Mouse (Mus musculus): ENCODE data around the gene Abcc8. TPM values are rescaled to one million over a fixed set of nuclear protein-coding genes. Genes with fewer than 3 reads are reported as not detected.

Abcc8 gene
- polyA plus RNA-seq, 1 experiment from 2014 or later = 7.6 TPM

- no peaks in the 10 kb centered on the region for H3K9me3 ChIP-seq
- H3K27ac ChIP-seq = no peak overlapping the region
- no peak overlapping the region for H3K4me3 ChIP-seq (replicated peaks)
- no peak overlapping the region for H3K9ac ChIP-seq
- H3K4me1 ChIP-seq (replicated peaks) = 0 out of 2 replicates have a peak, but pooled peaks cover 3% of the 10 kb centered on the region
- no peak overlapping the region for H3K4me2 ChIP-seq (replicated peaks)
- no peaks in the 10 kb centered on the region for H3K36me3 ChIP-seq
- 65% methylated on average over 6 of the region's 6 CpGs for WGBS
- no peak for ATAC-seq
- H3K27me3 ChIP-seq (replicated peaks) = no peaks in the 10 kb centered on the region
These were observed 55.4 kb downstream of the Abcc8 start for GRCm38 (mm10) chr7:46124460-46124859.

DNA sequence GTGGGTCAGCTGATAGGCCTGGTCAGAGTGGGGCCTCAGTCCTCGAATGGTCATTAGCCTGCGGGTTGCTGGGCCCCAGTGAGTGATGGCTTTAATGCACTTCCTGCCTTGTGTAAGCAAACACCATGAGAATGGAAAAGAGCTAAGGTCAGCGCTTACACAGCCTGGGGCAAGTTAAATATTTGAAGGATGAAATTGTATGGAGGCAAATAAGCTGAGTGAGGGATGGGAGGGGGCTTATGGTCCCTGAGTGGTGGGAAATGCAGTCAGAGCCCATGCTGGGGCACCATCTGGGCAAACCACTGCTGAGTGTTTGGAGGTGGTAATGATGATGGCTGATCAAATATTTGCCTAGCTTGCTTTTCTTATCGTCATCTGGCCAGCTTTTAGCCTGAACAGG lies 56.9 kb downstream of the Abcc8 start:
- 15% methylated on average over 4 of the region's 4 CpGs for WGBS
- Histone ChIP-seq H3K36me3 (no peaks in the 10 kb centered on the region), H3K4me1 (replicated peaks) (0 out of 2 replicates have a peak, but pooled peaks cover 3% of the 10 kb centered on the region), H3K4me3 (replicated peaks) (no peak overlapping the region), H3K27ac (peak overlapping the region; percentile 34; the same call in 1 of the 2 replicates), H3K4me2 (replicated peaks) (no peak overlapping the region), H3K9ac (no peak overlapping the region), H3K9me3 (no peaks in the 10 kb centered on the region), H3K27me3 (replicated peaks) (no peaks in the 10 kb centered on the region)
- peak; percentile 81 for ATAC-seq

- no peak overlapping the region for H3K4me3 ChIP-seq (replicated peaks)
- no peaks in the 10 kb centered on the region for H3K27me3 ChIP-seq (replicated peaks)
- H3K9ac ChIP-seq = no peak overlapping the region
- 93% methylated on average over 16 of the region's 16 CpGs for WGBS
- H3K27ac ChIP-seq = no peak overlapping the region
- H3K9me3 ChIP-seq = no peaks in the 10 kb centered on the region
- no peaks in the 10 kb centered on the region for H3K36me3 ChIP-seq
- ATAC-seq = no peak
- H3K4me2 ChIP-seq (replicated peaks) = no peak overlapping the region
- no peaks in the 10 kb centered on the region for H3K4me1 ChIP-seq (replicated peaks)
These were observed 62.8 kb downstream of the Abcc8 start for GRCm38 (mm10) chr7:46117035-46117434.

GRCm38 (mm10) chr7:46116118-46116581 lies 63.7 kb downstream of the Abcc8 start:
- 56% methylated on average over 10 of the region's 10 CpGs for WGBS
- no peak for ATAC-seq
- no peak overlapping the region for H3K9ac ChIP-seq
- H3K4me2 ChIP-seq (replicated peaks) = no peak overlapping the region
- no peaks in the 10 kb centered on the region for H3K27me3 ChIP-seq (replicated peaks)
- no peak overlapping the region for H3K4me3 ChIP-seq (replicated peaks)
- H3K9me3 ChIP-seq = no peaks in the 10 kb centered on the region
- no peaks in the 10 kb centered on the region for H3K4me1 ChIP-seq (replicated peaks)
- no peaks in the 10 kb centered on the region for H3K36me3 ChIP-seq
- H3K27ac ChIP-seq = no peak overlapping the region

DNA sequence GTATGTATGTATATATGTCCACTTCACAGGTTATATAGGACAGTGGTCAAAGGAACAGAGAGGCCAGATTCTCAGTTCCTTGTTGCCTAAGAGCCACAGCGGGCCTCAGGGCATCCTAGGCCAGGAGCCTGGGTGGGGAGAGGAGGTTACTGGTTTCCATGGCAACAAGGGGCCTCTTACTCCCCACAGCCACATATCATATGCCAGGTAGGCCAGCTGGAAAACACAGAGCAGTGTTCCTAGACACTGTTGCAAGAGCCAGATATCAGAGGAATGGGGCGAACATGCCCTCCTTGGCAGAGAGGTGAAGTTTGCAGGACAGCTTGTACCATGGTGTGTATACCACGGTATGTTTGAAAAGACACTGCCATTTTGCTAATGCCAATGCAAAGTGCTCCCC lies 66.4 kb downstream of the Abcc8 start:
- Histone ChIP-seq H3K4me3 (replicated peaks) (no peak overlapping the region), H3K4me2 (replicated peaks) (no peak overlapping the region), H3K27me3 (replicated peaks) (no peaks in the 10 kb centered on the region), H3K27ac (no peak overlapping the region), H3K9ac (no peak overlapping the region), H3K9me3 (no peaks in the 10 kb centered on the region), H3K36me3 (no peaks in the 10 kb centered on the region), H3K4me1 (replicated peaks) (no peaks in the 10 kb centered on the region)
- WGBS = 45% methylated on average over 3 of the region's 3 CpGs
- peak; percentile 64 for ATAC-seq

GRCm38 (mm10) chr7:46111938-46112337 lies 67.9 kb downstream of the Abcc8 start:
- H3K27me3 ChIP-seq (replicated peaks) = no peaks in the 10 kb centered on the region
- H3K36me3 ChIP-seq = no peaks in the 10 kb centered on the region
- ATAC-seq = no peak
- no peak overlapping the region for H3K9ac ChIP-seq
- no peaks in the 10 kb centered on the region for H3K4me1 ChIP-seq (replicated peaks)
- H3K9me3 ChIP-seq = no peaks in the 10 kb centered on the region
- 74% methylated on average over 6 of the region's 6 CpGs for WGBS
- H3K4me2 ChIP-seq (replicated peaks) = no peak overlapping the region
- H3K27ac ChIP-seq = no peak overlapping the region
- H3K4me3 ChIP-seq (replicated peaks) = no peak overlapping the region

DNA sequence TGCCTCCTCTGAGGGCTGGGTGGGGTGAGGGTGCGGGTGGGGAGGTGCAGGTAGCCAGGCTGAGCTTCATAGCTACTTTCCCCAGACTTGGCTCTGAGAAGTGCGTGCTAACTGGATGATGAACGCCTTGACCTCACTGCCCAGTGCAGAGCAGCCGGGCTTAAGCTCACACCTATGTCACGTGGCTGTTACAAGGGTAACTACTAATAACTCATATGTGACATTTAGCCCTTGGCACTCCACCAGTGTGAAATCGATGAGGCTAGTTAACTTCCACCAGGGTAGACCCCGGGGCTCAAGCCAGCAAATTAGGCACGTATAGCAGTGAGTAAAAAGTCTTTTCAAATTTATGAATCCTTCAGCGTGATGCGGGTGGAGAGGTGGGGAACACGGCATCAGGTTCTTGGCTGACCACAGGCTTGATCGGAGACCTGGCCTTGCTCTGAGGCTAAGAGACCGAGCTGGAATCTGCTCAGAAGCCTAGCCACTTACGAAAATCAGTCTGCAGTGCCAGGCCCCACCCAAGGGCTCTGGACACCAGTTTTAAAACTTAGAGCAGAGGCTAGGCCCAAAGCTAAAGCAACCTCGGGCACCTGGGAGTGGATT lies 68.5 kb downstream of the Abcc8 start:
- H3K4me1 ChIP-seq (replicated peaks) = no peaks in the 10 kb centered on the region
- ATAC-seq = no peak
- H3K36me3 ChIP-seq = no peaks in the 10 kb centered on the region
- H3K4me3 ChIP-seq (replicated peaks) = no peak overlapping the region
- no peak overlapping the region for H3K9ac ChIP-seq
- H3K9me3 ChIP-seq = no peaks in the 10 kb centered on the region
- no peak overlapping the region for H3K4me2 ChIP-seq (replicated peaks)
- 78% methylated on average over 15 of the region's 15 CpGs for WGBS
- no peaks in the 10 kb centered on the region for H3K27me3 ChIP-seq (replicated peaks)
- no peak overlapping the region for H3K27ac ChIP-seq

- H3K9me3 ChIP-seq = no peaks in the 10 kb centered on the region
- H3K27me3 ChIP-seq (replicated peaks) = no peaks in the 10 kb centered on the region
- no peak overlapping the region for H3K4me2 ChIP-seq (replicated peaks)
- WGBS = 73% methylated on average over 3 of the region's 3 CpGs
- H3K36me3 ChIP-seq = no peaks in the 10 kb centered on the region
- H3K27ac ChIP-seq = no peak overlapping the region
- no peaks in the 10 kb centered on the region for H3K4me1 ChIP-seq (replicated peaks)
- H3K9ac ChIP-seq = no peak overlapping the region
- H3K4me3 ChIP-seq (replicated peaks) = no peak overlapping the region
- ATAC-seq = no peak
These were observed 69.8 kb downstream of the Abcc8 start for GRCm38 (mm10) chr7:46110079-46110478.

DNA sequence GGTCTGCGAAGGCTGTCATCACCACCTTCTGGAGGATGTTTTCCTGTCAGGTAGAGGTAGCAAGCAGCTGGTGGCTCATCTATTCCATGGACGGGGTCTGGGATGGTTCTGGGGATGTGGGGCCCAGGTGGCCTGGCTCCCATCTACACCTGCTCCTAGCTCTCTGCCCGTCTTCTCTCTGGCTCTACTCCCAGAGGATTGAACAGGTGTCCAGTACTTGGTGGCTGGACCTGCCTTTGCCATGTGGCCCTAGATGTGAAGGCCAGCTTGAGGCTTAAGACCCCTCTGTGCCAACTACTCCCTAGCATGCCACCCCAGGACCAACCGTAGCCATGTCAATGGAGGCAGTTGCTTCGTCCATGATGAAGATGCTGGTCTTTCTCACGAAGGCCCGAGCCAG lies 74.3 kb downstream of the Abcc8 start:
- no peak overlapping the region for H3K4me2 ChIP-seq (replicated peaks)
- H3K4me1 ChIP-seq (replicated peaks) = no peaks in the 10 kb centered on the region
- H3K27me3 ChIP-seq (replicated peaks) = no peaks in the 10 kb centered on the region
- no peaks in the 10 kb centered on the region for H3K36me3 ChIP-seq
- H3K9ac ChIP-seq = no peak overlapping the region
- H3K27ac ChIP-seq = no peak overlapping the region
- no peaks in the 10 kb centered on the region for H3K9me3 ChIP-seq
- no peak overlapping the region for H3K4me3 ChIP-seq (replicated peaks)
- WGBS = 88% methylated on average over 7 of the region's 7 CpGs
- no peak for ATAC-seq

- Histone ChIP-seq H3K27me3 (replicated peaks) (peaks cover 6% of the 10 kb centered on the region), H3K27ac (no peak overlapping the region), H3K36me3 (no peaks in the 10 kb centered on the region), H3K4me1 (replicated peaks) (no peaks in the 10 kb centered on the region), H3K9me3 (no peaks in the 10 kb centered on the region), H3K4me3 (replicated peaks) (no peak overlapping the region), H3K9ac (no peak overlapping the region), H3K4me2 (replicated peaks) (no peak overlapping the region)
- 76% methylated on average over 27 of the region's 27 CpGs for WGBS
- ATAC-seq = no peak
These were observed 75.4 kb downstream of the Abcc8 start for GRCm38 (mm10) chr7:46104256-46104915.

- H3K4me3 ChIP-seq (replicated peaks) = no peak overlapping the region
- no peak for ATAC-seq
- H3K4me1 ChIP-seq (replicated peaks) = no peaks in the 10 kb centered on the region
- peaks cover 8% of the 10 kb centered on the region for H3K27me3 ChIP-seq (replicated peaks)
- no peak overlapping the region for H3K27ac ChIP-seq
- 86% methylated on average over 8 of the region's 8 CpGs for WGBS
- no peaks in the 10 kb centered on the region for H3K9me3 ChIP-seq
- H3K9ac ChIP-seq = no peak overlapping the region
- no peak overlapping the region for H3K4me2 ChIP-seq (replicated peaks)
- H3K36me3 ChIP-seq = no peaks in the 10 kb centered on the region
These were observed 76.1 kb downstream of the Abcc8 start for GRCm38 (mm10) chr7:46103771-46104170.

- H3K27me3 ChIP-seq (replicated peaks) = peaks cover 8% of the 10 kb centered on the region
- no peak overlapping the region for H3K9ac ChIP-seq
- H3K4me1 ChIP-seq (replicated peaks) = no peaks in the 10 kb centered on the region
- H3K27ac ChIP-seq = no peak overlapping the region
- WGBS = 79% methylated on average over 8 of the region's 8 CpGs
- no peaks in the 10 kb centered on the region for H3K9me3 ChIP-seq
- no peaks in the 10 kb centered on the region for H3K36me3 ChIP-seq
- no peak overlapping the region for H3K4me2 ChIP-seq (replicated peaks)
- no peak overlapping the region for H3K4me3 ChIP-seq (replicated peaks)
- no peak for ATAC-seq
These were observed 76.7 kb downstream of the Abcc8 start for GRCm38 (mm10) chr7:46103075-46103591.

- no peak within 1 kb of the TSS for H3K27ac ChIP-seq
- WGBS = under 1% methylated on average over 34 of the region's 34 CpGs
- no peaks in the 10 kb centered on the region for H3K4me1 ChIP-seq (replicated peaks)
- H3K4me2 ChIP-seq (replicated peaks) = peak within 1 kb of the TSS; percentile 91
- H3K9ac ChIP-seq = peak within 1 kb of the TSS; percentile 54
- peak within 1 kb of the TSS; percentile 53 for H3K4me3 ChIP-seq (replicated peaks)
- H3K9me3 ChIP-seq = no peaks in the 10 kb centered on the region
- H3K27me3 ChIP-seq (replicated peaks) = peaks cover 8% of the 10 kb centered on the region
- no peaks in the 10 kb centered on the region for H3K36me3 ChIP-seq
- ATAC-seq = peak; percentile 89
These were observed 79.3 kb downstream of the Abcc8 start, which contains the start of gene Kcnj11 for GRCm38 (mm10) chr7:46100563-46100962. Gene Kcnj11, minus strand, starts transcription at chr7:46100764.
